Mouse (Mus musculus) liver, adult 2 months (tissue): ENCODE data around the gene Zic5.

Experiments
- CTCF ChIP-seq: fragments of 200-500 bp; IDR thresholded peaks from 2 replicates; pipeline ENCODE4 v1.5.1; 2011; ENCODE audit warnings: low read depth, low read length, control low read depth
- POLR2A ChIP-seq: fragments of 200-500 bp; IDR thresholded peaks from 2 replicates; pipeline ENCODE4 v1.6.1; 2011; ENCODE audit warnings: low read length, control low read depth; ENCODE audit not compliant: insufficient read depth; ENCODE audit errors: extremely low read depth

GRCm38 (mm10) chr14:122474891-122475556 lies 9.5 kb upstream of the Zic5 start, which contains the start of gene Zic2:
- TF ChIP-seq CTCF = no peak
- no peak for TF ChIP-seq POLR2A
